Mouse (Mus musculus) heart, adult 2 months (tissue): ENCODE measurements around the gene Gm2000.

Experiments
- CTCF ChIP-seq: fragments of 200-600 bp; IDR thresholded peaks from 2 replicates; pipeline ENCODE4 v1.8.1; 2022; ENCODE audit warnings: antibody characterized with exemption, mild to moderate bottlenecking, moderate library complexity
- EP300 ChIP-seq: fragments of 200-500 bp; IDR thresholded peaks from 2 replicates; pipeline ENCODE4 v1.6.1; 2011; ENCODE audit warnings: low read depth, low read length, control low read depth; ENCODE audit not compliant: insufficient read depth
- POLR2A ChIP-seq: fragments of 200-500 bp; IDR thresholded peaks from 2 replicates; pipeline ENCODE4 v1.6.1; 2011; ENCODE audit warnings: mild to moderate bottlenecking, low read depth, low read length, control low read depth; ENCODE audit not compliant: insufficient read depth

GRCm38 (mm10) chr1:156345633-156346032 lies 20.2 kb upstream of the Gm2000 start:
- TF ChIP-seq CTCF (no peak), POLR2A (no peak), EP300 (no peak)
